Mouse (Mus musculus) layer of hippocampus, adult 9-10 months (tissue): Measurements from ENCODE around the gene Dlgap4.

Experiments used
- DNase-seq: peaks from one replicate; pipeline ENCODE4 v3.0.0; 2022; ENCODE audit warnings: low spot score

Gene Dlgap4

DNA sequence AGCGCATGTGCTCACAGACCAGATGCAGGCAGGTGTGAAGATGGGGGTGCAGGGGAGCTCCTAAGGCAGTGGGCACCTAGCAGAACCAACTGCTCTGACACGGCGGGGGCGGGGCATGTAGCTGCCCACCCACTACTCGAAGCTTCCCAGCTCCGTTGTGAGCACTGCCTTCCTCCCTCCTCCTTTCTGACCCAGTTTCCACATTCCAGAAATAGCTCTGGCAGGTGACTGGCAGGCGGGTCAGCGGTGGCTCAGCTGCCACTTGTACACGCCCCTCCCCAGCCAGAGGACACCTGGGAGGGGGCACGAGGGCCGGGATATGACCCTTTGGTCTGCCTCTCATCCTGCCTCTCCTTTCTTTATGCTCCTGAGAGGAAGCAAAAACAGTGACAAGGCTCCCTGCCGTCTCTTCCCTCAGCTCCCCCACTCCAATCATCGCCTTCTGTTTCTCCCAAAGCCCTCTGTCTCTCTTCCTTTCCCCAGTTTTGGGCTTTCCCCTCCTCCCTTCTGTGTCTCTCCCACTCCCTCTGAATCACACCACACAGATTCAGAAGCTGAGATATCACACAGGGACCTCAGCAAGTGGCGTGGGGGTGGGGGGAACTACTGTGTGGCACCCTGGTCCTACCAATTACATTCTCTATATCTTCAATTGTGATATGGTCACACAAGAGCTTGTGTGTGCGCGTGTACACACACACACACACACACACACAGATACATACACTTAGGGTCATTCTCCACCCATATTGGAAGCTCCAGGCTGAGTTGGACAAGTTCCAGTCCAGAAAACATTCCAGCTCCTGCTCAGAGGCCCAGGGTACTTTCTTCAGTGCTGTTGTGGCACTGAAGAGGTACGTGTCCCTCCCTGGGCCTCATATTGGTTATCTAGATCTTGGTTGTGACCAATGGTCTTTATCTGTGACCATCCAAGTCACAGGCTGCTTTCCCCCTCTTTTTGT lies 104.1 kb downstream of the Dlgap4 start:
- no peak for DNase-seq

- no peak for DNase-seq
These were observed 105.3 kb downstream of the Dlgap4 start for GRCm38 (mm10) chr2:156718793-156719192.

DNA sequence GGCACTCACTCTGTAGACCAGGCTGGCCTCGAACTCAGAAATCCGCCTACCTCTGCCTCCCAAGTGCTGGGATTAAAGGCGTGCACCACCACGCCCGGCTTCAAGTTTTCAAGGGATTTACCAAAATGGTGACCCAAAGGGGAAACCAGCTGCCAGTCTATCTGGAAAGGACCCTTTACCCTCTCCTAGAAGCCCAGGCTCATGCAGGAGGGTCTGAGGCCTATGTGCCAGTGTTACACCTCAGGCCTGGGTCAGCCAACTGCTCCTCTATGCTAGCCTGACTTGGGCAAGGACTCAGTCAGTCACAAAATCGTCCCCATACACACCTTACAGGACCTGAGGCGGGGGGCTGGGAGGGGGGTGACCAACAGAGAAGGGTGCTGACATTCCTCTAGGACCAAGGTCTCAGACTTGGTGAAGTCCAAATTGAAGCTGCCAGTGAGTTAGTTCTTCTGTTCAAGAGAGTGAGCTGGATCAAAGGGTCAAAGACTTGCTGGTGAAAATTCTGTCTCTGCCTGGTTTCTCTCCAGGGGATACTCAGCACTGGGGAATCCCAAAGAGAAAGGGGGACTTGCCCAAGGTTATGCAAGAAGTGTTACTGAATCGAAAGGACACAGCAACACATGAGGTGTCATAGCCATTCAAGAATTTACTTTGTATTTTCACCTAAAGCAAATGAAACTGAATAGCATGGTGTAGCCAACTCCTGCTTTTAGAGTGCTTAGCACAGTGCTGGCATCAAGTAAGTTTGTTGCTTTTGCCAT lies 106.2 kb downstream of the Dlgap4 start:
- DNase-seq: no peak

- DNase-seq: no peak
These were observed 106.8 kb downstream of the Dlgap4 start for GRCm38 (mm10) chr2:156720313-156720674.

DNA sequence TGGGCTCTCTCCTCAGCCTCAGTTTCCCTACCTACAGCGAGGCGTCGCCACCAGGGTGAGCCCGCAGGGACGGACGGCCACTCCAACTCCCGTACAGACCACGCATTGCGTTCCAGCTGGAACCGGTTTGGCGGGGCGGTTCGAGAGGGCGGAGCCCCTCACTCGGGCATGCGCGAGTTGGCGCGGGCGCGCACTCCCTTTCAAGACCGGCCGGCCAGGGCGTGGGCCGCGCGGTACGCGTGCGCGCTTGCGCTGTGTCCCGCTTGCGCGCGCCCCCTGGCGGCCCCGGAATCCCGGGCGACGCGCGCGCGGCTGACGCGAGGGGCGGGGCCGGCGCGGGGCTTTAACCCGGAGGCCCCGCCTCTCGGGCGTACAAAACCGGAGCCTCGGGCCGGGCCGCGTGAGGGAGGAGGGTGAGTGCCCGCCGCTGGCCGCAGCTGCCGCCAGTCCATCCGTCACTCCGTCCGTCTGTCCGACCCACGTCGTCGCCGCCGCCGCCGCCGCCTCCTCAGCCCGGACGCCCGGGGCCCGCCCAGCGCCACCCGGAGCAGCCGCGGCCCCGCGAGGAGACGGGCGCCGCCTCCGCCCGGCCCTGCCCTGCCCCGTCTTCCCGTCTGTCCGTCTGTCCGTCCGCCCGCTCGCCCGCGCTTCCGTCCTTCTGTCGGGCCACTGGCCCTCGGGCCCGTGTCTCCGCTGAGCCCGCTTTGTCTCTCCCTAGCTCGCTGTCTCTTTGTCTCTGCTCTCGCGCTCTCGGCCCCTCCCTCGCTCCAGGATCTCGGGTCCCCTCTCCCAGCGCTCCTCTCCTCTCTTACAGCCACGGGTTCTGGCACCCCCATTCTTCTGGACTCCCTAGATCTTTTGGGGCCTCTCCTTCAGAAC lies 107.4 kb downstream of the Dlgap4 start:
- peak; percentile 82 for DNase-seq

GRCm38 (mm10) chr2:156721554-156722070 lies 108.1 kb downstream of the Dlgap4 start:
- no peak for DNase-seq

DNA sequence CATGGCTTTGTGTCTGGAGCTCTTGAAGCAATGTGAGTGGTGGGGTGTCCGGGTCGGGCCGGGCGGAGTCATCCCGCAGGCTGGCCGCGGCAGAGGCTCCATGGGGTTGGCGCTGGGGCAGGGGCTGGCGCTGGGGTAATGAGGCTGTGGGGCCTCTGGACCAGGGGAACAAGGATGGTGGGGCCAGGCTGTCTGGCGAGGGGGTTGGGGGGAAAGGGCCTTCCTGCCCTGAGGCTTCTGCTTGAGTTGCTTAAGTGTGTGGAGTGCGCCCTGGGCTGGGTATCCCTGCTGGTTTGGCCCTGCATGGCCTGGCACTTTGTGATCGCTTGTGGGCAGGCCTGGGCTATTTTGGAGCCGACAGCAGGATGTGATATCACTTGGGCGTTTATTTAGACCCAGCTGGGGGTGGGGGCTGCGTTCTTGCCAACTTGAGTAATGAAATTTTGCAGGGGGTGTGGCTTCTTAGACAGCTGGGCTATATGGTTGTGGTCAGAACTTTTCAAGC lies 108.6 kb downstream of the Dlgap4 start:
- DNase-seq: no peak

- DNase-seq: no peak
These were observed 109.2 kb downstream of the Dlgap4 start for GRCm38 (mm10) chr2:156722752-156723151.

DNA sequence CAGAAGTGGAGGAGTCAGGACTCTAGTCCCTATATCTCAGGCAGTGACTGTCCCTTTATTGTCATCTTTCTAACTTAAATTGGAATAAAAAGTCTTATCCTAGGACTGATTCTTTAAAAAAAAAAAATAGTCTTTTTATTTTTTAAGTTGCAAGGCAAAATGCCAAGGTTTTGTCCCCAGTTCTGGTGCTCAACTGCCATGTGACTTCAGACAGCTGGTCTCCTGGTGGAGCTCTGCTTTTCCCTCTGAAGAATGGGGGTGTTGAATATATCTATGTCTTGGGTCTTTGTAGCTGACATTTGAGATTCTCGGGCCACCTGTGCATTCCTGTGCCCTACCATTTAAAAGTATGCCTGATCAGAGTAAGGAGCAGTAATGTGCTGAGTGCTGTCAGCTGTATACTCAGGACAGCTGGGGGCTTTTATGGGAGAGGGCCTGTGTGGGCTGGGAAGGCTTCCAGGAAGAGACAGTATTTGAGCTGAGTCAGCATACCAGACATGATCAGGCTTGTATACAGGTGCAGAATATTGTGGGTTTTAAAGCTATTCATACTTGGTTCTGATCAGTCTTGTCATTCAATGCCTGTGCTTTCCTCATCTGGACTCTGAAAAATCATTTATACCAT lies 110.5 kb downstream of the Dlgap4 start:
- no peak for DNase-seq

DNA sequence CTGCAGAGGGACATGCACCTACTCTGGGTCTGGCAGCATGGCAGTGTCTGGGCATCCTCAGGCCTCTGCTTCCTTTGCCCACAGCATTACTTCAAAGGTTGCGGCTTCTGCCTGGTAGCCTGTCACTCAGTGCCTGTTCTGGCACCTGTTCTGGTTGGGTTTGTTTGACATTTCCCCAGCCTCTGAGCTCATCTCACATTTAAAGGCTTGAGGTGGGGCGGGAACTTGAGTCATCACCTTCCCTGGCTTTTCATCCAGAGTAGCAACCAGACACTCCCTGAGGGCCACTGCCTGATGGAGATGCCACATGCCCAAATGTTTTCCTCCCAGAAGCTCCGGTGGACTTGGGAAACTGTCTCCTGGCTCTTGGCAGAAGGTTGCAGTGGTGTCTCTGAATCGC lies 111.4 kb downstream of the Dlgap4 start:
- no peak for DNase-seq

- no peak for DNase-seq
These were observed 112.8 kb downstream of the Dlgap4 start for GRCm38 (mm10) chr2:156726344-156726743.

DNA sequence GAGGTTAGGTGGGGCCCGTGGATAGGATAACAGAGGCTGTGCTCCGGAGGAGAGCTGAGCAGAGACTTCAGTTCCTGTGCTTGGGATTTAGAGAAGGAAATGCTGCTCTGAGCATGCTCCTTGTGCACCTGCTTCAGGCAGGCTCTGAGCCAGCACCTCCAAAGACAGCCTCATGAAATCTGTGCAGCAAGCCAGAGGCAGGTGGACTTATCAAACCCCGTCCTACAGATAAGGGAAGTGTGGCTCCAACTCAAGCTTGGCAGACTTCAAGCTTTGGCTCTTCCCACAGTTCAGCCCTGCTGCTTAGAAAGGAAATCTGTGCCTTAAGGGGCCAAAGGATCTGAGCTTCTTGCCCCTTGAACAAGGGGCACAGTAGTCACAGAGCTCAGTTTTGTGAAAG lies 113.4 kb downstream of the Dlgap4 start:
- DNase-seq: no peak

- no peak for DNase-seq
These were observed 116.3 kb downstream of the Dlgap4 start for GRCm38 (mm10) chr2:156729537-156730469.

DNA sequence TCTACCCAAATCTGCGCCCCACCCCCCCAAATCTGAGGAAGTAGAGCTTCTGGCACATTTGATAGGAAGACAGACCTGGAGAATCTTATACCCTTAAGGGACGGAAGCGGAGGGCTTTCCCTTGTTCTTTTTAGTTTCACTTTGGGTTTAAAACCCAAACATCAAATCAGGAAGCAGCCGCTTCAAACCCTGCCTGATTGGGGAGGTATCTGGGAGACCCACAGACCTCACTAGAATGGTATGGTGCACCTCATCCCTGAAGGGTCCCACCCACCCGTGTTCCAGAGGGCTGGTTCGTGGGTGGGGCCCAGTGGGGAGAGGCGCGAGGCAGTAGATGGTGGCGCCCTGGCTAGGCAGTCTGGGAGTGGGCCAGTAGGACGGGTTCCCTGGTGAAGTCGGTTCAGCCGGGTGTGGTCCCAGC lies 117.0 kb downstream of the Dlgap4 start:
- DNase-seq: no peak

GRCm38 (mm10) chr2:156731592-156731991 lies 118.1 kb downstream of the Dlgap4 start:
- no peak for DNase-seq

- peak; percentile 66 for DNase-seq
These were observed 118.6 kb downstream of the Dlgap4 start for GRCm38 (mm10) chr2:156732109-156732508.

GRCm38 (mm10) chr2:156735761-156736335 lies 122.3 kb downstream of the Dlgap4 start:
- no peak for DNase-seq

GRCm38 (mm10) chr2:156736846-156737245 lies 123.3 kb downstream of the Dlgap4 start:
- no peak for DNase-seq

GRCm38 (mm10) chr2:156737976-156738375 lies 124.5 kb downstream of the Dlgap4 start:
- DNase-seq: no peak

DNA sequence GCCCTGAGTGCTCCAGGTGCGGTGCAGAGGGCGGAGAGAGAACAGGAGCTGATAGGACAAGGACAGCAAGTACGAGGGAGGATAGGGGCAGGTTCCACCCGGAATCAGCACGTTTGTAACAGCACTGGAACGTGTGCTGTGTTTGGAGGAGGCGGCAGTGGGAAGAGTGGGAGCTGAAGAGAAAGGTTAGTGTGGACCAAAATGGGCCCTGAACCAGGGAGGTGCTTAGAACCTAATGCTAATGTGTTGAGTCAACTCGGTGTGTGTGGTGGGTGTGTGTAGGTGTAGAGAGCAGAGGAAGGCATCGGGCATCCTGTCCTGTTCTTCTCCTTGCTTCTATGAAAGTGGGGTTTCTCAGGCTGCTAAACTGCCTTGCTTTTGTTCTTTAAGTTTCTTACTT lies 127.8 kb downstream of the Dlgap4 start:
- no peak for DNase-seq
